Mouse (Mus musculus) MEL (cell line): ENCODE measurements around the gene Dvl2.
A peak's percentile ranks its signal among the peaks of the same experiment; 100 is the strongest.

ENCODE experiments used
- CHD2 ChIP-seq: IDR thresholded peaks from 2 replicates; pipeline ENCODE4 v1.6.1; 2011; ENCODE audit warnings: low read length, improper control_type of control experiment
- CTCF ChIP-seq, 3 experiments: IDR thresholded peaks in 2 of 3; conservative IDR thresholded peaks in 1 of 3; 2 replicates each; pipeline ENCODE4 v1.5.1; 2011 to 2012; ENCODE audit warnings: low read length in 3 of 3, low read depth in 2 of 3, mild to moderate bottlenecking in 2 of 3, improper control_type of control experiment in 1 of 3, inconsistent platforms in 1 of 3, mixed read lengths in 1 of 3, moderate library complexity in 1 of 3; ENCODE audit not compliant: control insufficient read depth in 1 of 3, insufficient read depth in 1 of 3, poor library complexity in 1 of 3, severe bottlenecking in 1 of 3
- EP300 ChIP-seq, 2 experiments: IDR thresholded peaks; 2 replicates each; pipeline ENCODE4 v1.6.1; 2011; ENCODE audit warnings: improper control_type of control experiment in 2 of 2, low read length in 2 of 2, low read depth in 1 of 2, mild to moderate bottlenecking in 1 of 2
- MAX ChIP-seq: IDR thresholded peaks from 2 replicates; pipeline ENCODE4 v1.6.1; 2011; ENCODE audit warnings: low read length, improper control_type of control experiment
- POLR2A ChIP-seq, 2 experiments: IDR thresholded peaks; 2 replicates each; pipeline ENCODE4 v1.6.1; 2011 to 2012; ENCODE audit warnings: low read length in 2 of 2, mild to moderate bottlenecking in 2 of 2, control low read depth in 1 of 2, improper control_type of control experiment in 1 of 2, low read depth in 1 of 2, moderate library complexity in 1 of 2; ENCODE audit not compliant: control insufficient read depth in 1 of 2, insufficient read depth in 1 of 2, poor library complexity in 1 of 2
- USF1 ChIP-seq: IDR thresholded peaks from 2 replicates; pipeline ENCODE4 v1.6.1; 2014; ENCODE audit warnings: low read depth, mild to moderate bottlenecking, inconsistent platforms, low read length, improper control_type of control experiment, moderate library complexity
- ZC3H11A ChIP-seq: IDR thresholded peaks from 2 replicates; pipeline ENCODE4 v1.6.1; 2012; ENCODE audit warnings: low read depth, mild to moderate bottlenecking, inconsistent platforms, low read length, improper control_type of control experiment
- ZNF384 ChIP-seq: IDR thresholded peaks from 2 replicates; pipeline ENCODE4 v1.6.1; 2012; ENCODE audit warnings: low read depth, mild to moderate bottlenecking, inconsistent platforms, low read length, improper control_type of control experiment

DNA sequence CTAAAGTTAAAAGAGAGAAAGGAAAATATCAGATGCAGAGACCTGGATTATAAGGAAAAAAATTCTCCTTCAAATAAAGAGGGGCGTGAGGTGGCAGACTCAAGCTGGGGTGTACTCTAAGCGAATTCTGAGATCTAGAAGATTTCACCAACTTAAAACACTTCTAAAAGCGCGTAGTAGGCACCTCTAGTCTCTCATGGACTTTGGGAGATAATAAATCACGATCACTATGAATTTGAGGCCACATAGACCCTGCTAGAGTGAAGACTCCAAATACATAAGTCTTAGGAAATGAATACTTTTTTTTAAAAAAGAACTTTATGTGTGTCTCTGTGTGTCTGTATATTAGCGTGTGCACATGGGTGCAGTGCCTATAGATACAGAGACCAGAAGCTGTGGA lies 15.3 kb downstream of the Dvl2 start:
- TF ChIP-seq CTCF (IDR thresholded peaks at IDR 0.05 in 2 of 3, conservative IDR thresholded peaks at IDR 0.05 in 1 of 3; ENCODE audit: control insufficient read depth in 1 of 3, insufficient read depth in 1 of 3, low read depth in 2 of 3, low read length in 3 of 3, poor library complexity in 1 of 3, severe bottlenecking in 1 of 3) (no peak), MAX (peak; percentile 40; the same call in 1 of the 2 replicates), POLR2A (IDR thresholded peaks at IDR 0.05; ENCODE audit: control insufficient read depth in 1 of 2, insufficient read depth in 1 of 2, low read depth in 1 of 2, low read length in 2 of 2, poor library complexity in 1 of 2) (no peak), ZNF384 (no peak), CHD2 (no peak), EP300 (IDR thresholded peaks at IDR 0.05; ENCODE audit: low read depth in 1 of 2, low read length in 2 of 2) (no peak), USF1 (no peak), ZC3H11A (no peak)
